Mouse (Mus musculus) E14TG2a.4 (cell line): ENCODE measurements around the gene Fez2.

Experiments used
- CTCF ChIP-seq: conservative IDR thresholded peaks from 2 replicates; pipeline ENCODE4 v1.5.1; 2014; ENCODE audit warnings: low read length
- POU5F1 ChIP-seq: IDR thresholded peaks from 2 replicates; pipeline ENCODE4 v1.6.1; 2014; ENCODE audit warnings: low read length, borderline replicate concordance

DNA sequence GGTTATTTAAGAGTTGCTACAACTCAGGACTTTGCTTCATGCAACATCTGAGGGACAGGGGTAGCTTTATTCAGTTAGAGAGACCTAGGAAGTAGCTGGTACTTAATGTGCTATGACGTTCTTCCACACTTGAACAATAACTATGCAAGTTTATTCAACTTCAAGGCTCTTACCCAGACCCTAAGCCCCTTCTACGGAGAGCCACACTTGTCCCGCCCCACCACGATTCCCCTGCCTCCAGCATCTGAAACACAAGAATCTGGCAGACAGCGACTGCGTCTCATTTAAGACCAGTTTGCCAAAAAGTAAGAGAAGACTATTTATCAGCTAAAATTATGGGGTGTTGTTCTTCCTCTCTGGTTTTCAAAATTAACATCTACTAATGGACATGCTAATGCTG lies 33.9 kb upstream of the Fez2 start:
- TF ChIP-seq CTCF (no peak), POU5F1 (no peak)
